15 mouse cellular contexts compared by ENCODE assay signal in genomic region chr19:32604563-32605252, GRCm38 (mm10). TPM values are rescaled to one million over a fixed set of nuclear protein-coding genes. Genes with fewer than 3 reads are reported as not detected.
DNase-seq lines count a peak whose midpoint lies in the region; ATAC-seq and TF ChIP-seq lines count a peak whose summit lies in the region.
"Had no signal": no experiment of that assay in that cellular context is flagged by ENCODE, and none has a peak within 500 bp of the region (broad histone marks: within the 10 kb centered on the region; RNA-seq: fewer than 3 reads in every experiment).

No protein-coding gene starts in this region.

- H3K9me3 ChIP-seq in midbrain, embryonic 11.5 days (ENCODE audit: control insufficient read depth, low read length): no peaks in the 10 kb centered on the region
- H3K9me3 ChIP-seq: liver, embryonic 15.5 days; midbrain, embryonic 10.5 days had no signal

- POLR2A ChIA-PET in Patski (lab: Charles Lee): interaction anchor here (0.7 kb wide), 2 partner anchors 8 to 23 kb away, joined by 3 to 4 read pairs; no protein-coding TSS in a partner anchor

- no peak overlapping the region for H3K4me3 ChIP-seq in kidney, adult 2 months (ENCODE audit: insufficient read depth, low read depth, low read length)
- H3K4me3 ChIP-seq in midbrain, embryonic 11.5 days (ENCODE audit: low read depth, low read length): no peak overlapping the region
- H3K4me3 ChIP-seq: layer of hippocampus, adult 2 months; liver, embryonic 15.5 days; midbrain, embryonic 10.5 days had no signal

- 71% methylated on average over 6 of the region's 6 CpGs for WGBS in kidney, adult 2 months
- WGBS in midbrain, embryonic 11.5 days: 85% methylated on average over 6 of the region's 6 CpGs

- TF ChIP-seq CTCF in kidney, adult 2 months (conservative IDR thresholded peaks at IDR 0.05; ENCODE audit: insufficient read depth, insufficient read length, low read depth, low read length): no peak
- no peak for TF ChIP-seq CTCF in Patski (IDR thresholded peaks at IDR 0.05)

- no peak overlapping the region for H3K4me2 ChIP-seq in midbrain, embryonic 11.5 days
- H3K4me2 ChIP-seq: heart, embryonic 11.5 days; liver, embryonic 15.5 days had no signal

- H3K4me1 ChIP-seq in kidney, adult 2 months (ENCODE audit: control insufficient read depth, insufficient read depth, low read length): peaks cover 35% of the 10 kb centered on the region
- no peaks in the 10 kb centered on the region for H3K4me1 ChIP-seq in midbrain, embryonic 11.5 days (ENCODE audit: control insufficient read depth, insufficient read depth, low read length)

- ATAC-seq in Patski: peak; percentile 11
- peak; percentile 54 for ATAC-seq in common myeloid progenitor, adult 5-6 weeks (replicated peaks; ENCODE audit: low read depth, poor library complexity, severe bottlenecking)
- no peak for ATAC-seq in midbrain, embryonic 11.5 days (ENCODE audit: low FRiP score)
- ATAC-seq: CD4-positive, CD25-positive, alpha-beta regulatory T cell, adult 4 months; forebrain, postnatal 0 days had no signal

- DNase-seq in kidney, adult 2 months: peak; percentile 56
- no peak for DNase-seq in kidney, postnatal 14 days
- DNase-seq in Patski (ENCODE audit: low read depth, low spot score): no peak
- DNase-seq in lung, postnatal 10 days: peak; percentile 16
- no peak for DNase-seq in midbrain, embryonic 11.5 days (ENCODE audit: low spot score, missing footprints)
- DNase-seq in left cerebral cortex, adult 9 months (ENCODE audit: low spot score in 2 of 2): no peak
- DNase-seq: cerebellum, adult 11 months; forebrain, postnatal 0 days; gastrocnemius, postnatal 10 days had no signal

- no peak overlapping the region for H3K27ac ChIP-seq in kidney, adult 2 months (ENCODE audit: insufficient read depth, low read depth, low read length)
- no peak overlapping the region for H3K27ac ChIP-seq in midbrain, embryonic 11.5 days (ENCODE audit: low read depth, low read length)
- H3K27ac ChIP-seq: layer of hippocampus, adult 2 months; liver, embryonic 15.5 days; midbrain, embryonic 10.5 days had no signal

- TF ChIP-seq POLR2A in kidney, adult 2 months (IDR thresholded peaks at IDR 0.05; ENCODE audit: low read depth, low read length): no peak

- CTCF ChIA-PET in Patski (lab: Charles Lee): no interaction called here

- in situ Hi-C loops in Patski (cut with MboI; ENCODE audit: low pct_unique_long_range_greater_than_20kb): no loop called here

- no peak overlapping the region for H3K9ac ChIP-seq in midbrain, embryonic 11.5 days (ENCODE audit: low read length)
- H3K9ac ChIP-seq: forebrain, postnatal 0 days; liver, embryonic 15.5 days had no signal

- H3K36me3 ChIP-seq in kidney, adult 2 months (ENCODE audit: control insufficient read depth, insufficient read depth, low read length): no peaks in the 10 kb centered on the region
- no peaks in the 10 kb centered on the region for H3K36me3 ChIP-seq in midbrain, embryonic 11.5 days (ENCODE audit: control insufficient read depth, insufficient read depth, low read length)
- H3K36me3 ChIP-seq: liver, embryonic 15.5 days; midbrain, embryonic 10.5 days had no signal

- no peaks in the 10 kb centered on the region for H3K27me3 ChIP-seq in kidney, adult 2 months (replicated peaks; ENCODE audit: control insufficient read depth, insufficient read depth, low read length)
- H3K27me3 ChIP-seq in Patski: no peaks in the 10 kb centered on the region
- no peaks in the 10 kb centered on the region for H3K27me3 ChIP-seq in midbrain, embryonic 11.5 days (ENCODE audit: control insufficient read depth, insufficient read depth, low read length)
- H3K27me3 ChIP-seq: liver, embryonic 15.5 days had no signal

RNA-seq across cellular contexts. Expression of gene Papss2, which starts 9.1 kb away (rescaled TPM):
- 129 and 168 TPM in 2 replicates for polyA plus RNA-seq in kidney, adult 2 months (2012; rRNA removed)
- 0.90 TPM for polyA plus RNA-seq in Patski (2021)
- total RNA-seq in common myeloid progenitor, adult 5-6 weeks (2017): 3.0 and 3.9 TPM in 2 replicates
- polyA plus RNA-seq in midbrain, embryonic 11.5 days (2014; fragmentation: Nextera tagmentation; extraction: Ambion mirVana): 1.7 and 2.1 TPM in 2 replicates

Comparison
In these comparisons a context has a peak if more than half of its experiments do, and no peak if none do; other contexts are left out.
1. DNase-seq: peak in kidney, adult 2 months (single experiment) and lung, postnatal 10 days (single experiment); none in kidney, postnatal 14 days (single experiment), Patski (single experiment), midbrain, embryonic 11.5 days (single experiment) and left cerebral cortex, adult 9 months (0 of 2).
2. RNA of gene Papss2, which starts 9.1 kb away (polyA plus RNA-seq): 129 to 168 TPM in kidney, adult 2 months; 1.7 to 2.1 TPM in midbrain, embryonic 11.5 days and 0.90 TPM in Patski (single experiment); every median in the first group is over 10 times any median in the second.